Mouse (Mus musculus) lung, postnatal 0 days (tissue): ENCODE results near the gene Ccdc125. TPM values are rescaled to one million over a fixed set of nuclear protein-coding genes. Genes with fewer than 3 reads are reported as not detected.

Experiments used
- ATAC-seq: fragments of 200-750 bp; cut with Nextera tagmentation; 2 replicates; pipeline ENCODE4 v1.8.0; 2017; ENCODE audit warnings: moderate library complexity
- DNase-seq: peaks from one replicate; pipeline ENCODE4 v3.0.0-alpha.2; 2016; ENCODE audit warnings: low spot score
- H3K27ac ChIP-seq: fragments of 300-500 bp; sonication (generic); 2 replicates; pipeline ENCODE4 v1.5.1; 2014; ENCODE audit warnings: antibody characterized with exemption, mild to moderate bottlenecking, low read length, mixed read lengths
- H3K27me3 ChIP-seq: fragments of 300-500 bp; sonication (generic); replicated peaks from 2 replicates; pipeline ENCODE4 v1.6.1; 2014; ENCODE audit warnings: low read length, mixed read lengths; ENCODE audit not compliant: insufficient read depth
- H3K36me3 ChIP-seq: fragments of 300-500 bp; sonication (generic); 2 replicates; pipeline ENCODE4 v1.6.1; 2014; ENCODE audit warnings: low read length, mixed read lengths; ENCODE audit not compliant: insufficient read depth
- H3K4me1 ChIP-seq: fragments of 300-500 bp; sonication (generic); 2 replicates; pipeline ENCODE4 v1.6.1; 2014; ENCODE audit warnings: antibody characterized with exemption, low read depth, low read length, mixed read lengths; ENCODE audit not compliant: insufficient read depth
- H3K4me2 ChIP-seq: fragments of 300-500 bp; sonication (generic); replicated peaks from 2 replicates; pipeline ENCODE4 v1.6.1; 2014; ENCODE audit warnings: low read depth, mild to moderate bottlenecking, low read length, moderate library complexity, mixed read lengths
- H3K4me3 ChIP-seq: fragments of 300-500 bp; sonication (generic); 2 replicates; pipeline ENCODE4 v1.5.1; 2014; ENCODE audit warnings: low read depth, low read length
- H3K9ac ChIP-seq: fragments of 300-500 bp; sonication (generic); replicated peaks from 2 replicates; pipeline ENCODE4 v1.6.1; 2014; ENCODE audit warnings: low read depth, mild to moderate bottlenecking
- H3K9me3 ChIP-seq: fragments of 300-500 bp; sonication (generic); 2 replicates; pipeline ENCODE4 v1.6.1; 2016; ENCODE audit warnings: low read length, mixed read lengths
- CTCF ChIP-seq: IDR thresholded peaks from 2 replicates; pipeline ENCODE4 v1.5.1; 2016; ENCODE audit warnings: antibody characterized with exemption, mild to moderate bottlenecking
- EP300 ChIP-seq: IDR thresholded peaks from 2 replicates; pipeline ENCODE4 v1.6.1; 2016; ENCODE audit warnings: antibody characterized with exemption, mild to moderate bottlenecking, control low read depth
- WGBS: fragments of 180-500 bp; shearing (Covaris S2); extraction: QIAGEN DNeasy Blood & Tissue Kit; methylation state at CpG from one replicate; pipeline ENCODE4 v1.1.7; 2014; 5-methylcytosine and 5-hydroxymethylcytosine counted together
- polyA plus RNA-seq: library from polyadenylated mRNA; unstranded; fragments of >200 nt; fragmentation: Nextera tagmentation; extraction: Ambion mirVana; gene quantifications from 2 replicates; pipeline ENCODE4 v1.2.1, GENCODE M21; 2015

Ccdc125 gene
- 7.1 and 7.9 TPM in 2 replicates for polyA plus RNA-seq

DNA sequence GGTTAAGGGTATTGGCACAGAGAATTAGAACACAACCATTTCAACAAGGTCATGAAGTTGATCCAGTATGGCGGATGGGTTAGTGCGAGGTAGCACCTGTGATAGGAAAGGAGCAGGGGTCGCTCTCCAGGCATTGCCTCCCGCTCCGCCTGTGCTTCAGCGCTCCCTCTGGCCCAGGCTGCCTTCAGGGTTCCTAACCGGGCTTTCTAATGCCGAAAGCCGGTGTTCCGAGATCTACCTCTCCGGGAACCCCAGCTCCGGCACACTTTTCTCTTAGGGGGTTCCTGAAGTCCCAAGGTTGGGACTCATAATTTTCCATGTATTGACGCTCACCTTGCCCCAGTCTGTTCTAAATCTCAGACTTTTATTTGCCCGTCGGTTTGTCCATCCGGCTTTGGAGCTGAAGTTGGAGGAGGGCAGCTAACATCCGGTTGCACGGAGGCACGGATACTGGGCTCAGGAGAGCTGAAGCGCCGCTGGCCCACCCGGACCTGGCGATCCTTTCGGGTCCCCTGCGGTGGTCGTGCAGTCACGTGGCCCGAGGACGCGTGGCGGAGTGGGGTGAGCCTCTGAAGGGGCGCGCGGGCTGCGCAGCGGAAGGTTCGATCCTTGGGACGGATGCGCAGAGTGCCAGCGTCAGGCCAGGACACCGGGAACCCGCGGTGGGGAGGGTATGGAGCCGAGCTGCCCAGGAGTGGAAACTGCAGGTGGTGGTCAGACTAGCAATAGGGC, at the start of gene Ccdc125:
Gene Ccdc125, plus strand, starts transcription at position 427 of the 732 bp plus-strand sequence.
- peak within 1 kb of the TSS; percentile 81 for H3K27ac ChIP-seq
- peak within 1 kb of the TSS; percentile 69 for H3K4me3 ChIP-seq
- peak; percentile 50 for DNase-seq
- peak; percentile 71 for ATAC-seq
- H3K4me2 ChIP-seq = peak within 1 kb of the TSS; percentile 71
- H3K9me3 ChIP-seq = no peaks in the 10 kb centered on the region
- no peaks in the 10 kb centered on the region for H3K36me3 ChIP-seq
- H3K4me1 ChIP-seq = peaks cover 5% of the 10 kb centered on the region; the same call in 1 of the 2 replicates
- under 1% methylated on average over 44 of the region's 44 CpGs for WGBS
- TF ChIP-seq EP300 (no peak), CTCF (0 out of 2 replicates have a peak, but pooled peaks have one; percentile 10)
- H3K9ac ChIP-seq = peak within 1 kb of the TSS; percentile 54
- H3K27me3 ChIP-seq = no peaks in the 10 kb centered on the region

DNA sequence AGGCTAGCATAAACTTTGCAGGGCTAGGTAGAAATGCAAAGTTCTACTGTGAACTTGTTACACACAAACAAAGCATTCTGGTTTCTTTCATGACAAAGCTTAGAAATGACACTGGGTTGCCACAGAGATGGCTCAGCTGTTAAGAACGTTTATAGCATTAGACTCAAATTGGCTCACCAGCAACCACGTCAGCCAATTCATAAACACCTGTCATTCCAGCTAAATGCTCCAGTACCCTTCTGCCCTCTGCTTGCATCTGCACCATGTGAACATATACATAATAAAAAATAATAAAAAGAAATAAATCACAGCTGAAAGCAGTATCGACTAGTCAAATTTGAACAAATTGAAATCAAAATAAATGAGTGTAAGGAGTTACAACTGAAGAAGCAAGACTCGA, 47.3 kb upstream of the Ccdc125 start:
- H3K9me3 ChIP-seq = no peaks in the 10 kb centered on the region
- H3K4me3 ChIP-seq = no peak overlapping the region
- DNase-seq (no peak), ATAC-seq (no peak)
- no peak overlapping the region for H3K27ac ChIP-seq
- TF ChIP-seq CTCF (no peak), EP300 (no peak)
- no peak overlapping the region for H3K4me2 ChIP-seq
- H3K27me3 ChIP-seq = no peaks in the 10 kb centered on the region
- H3K9ac ChIP-seq = no peak overlapping the region
- peaks cover 14% of the 10 kb centered on the region for H3K36me3 ChIP-seq
- no peaks in the 10 kb centered on the region for H3K4me1 ChIP-seq
- 71% methylated on average over 4 of the region's 4 CpGs for WGBS

DNA sequence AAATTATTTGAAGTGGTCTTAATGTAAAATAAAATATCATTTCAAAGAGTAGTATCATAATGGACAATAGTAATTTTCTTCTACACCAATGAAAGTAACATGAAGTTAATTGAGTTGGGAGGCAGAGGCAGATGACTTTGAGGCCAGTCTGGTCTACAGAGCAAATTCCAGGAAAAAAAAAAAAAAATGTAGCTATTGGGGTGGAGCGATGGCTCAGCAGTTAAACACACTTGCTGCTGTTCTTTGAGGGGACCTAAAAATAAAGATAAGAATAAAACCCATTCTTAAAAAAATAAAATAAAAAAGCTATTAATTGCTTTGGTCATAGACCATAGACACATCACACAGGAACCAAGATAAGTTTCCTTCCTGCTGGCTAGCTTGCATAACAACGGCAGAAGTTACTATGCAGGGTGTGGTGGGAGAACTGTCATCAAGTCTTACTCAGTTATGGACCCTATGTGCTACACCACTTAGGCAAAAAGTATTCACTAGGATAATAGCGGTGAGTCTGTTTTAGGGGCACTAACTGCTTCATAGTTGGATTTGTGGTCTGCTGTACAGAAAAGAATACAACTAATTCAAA, 35.3 kb upstream of the Ccdc125 start:
- Histone ChIP-seq H3K9ac (no peak overlapping the region), H3K27ac (no peak overlapping the region), H3K4me3 (no peak overlapping the region), H3K27me3 (no peaks in the 10 kb centered on the region), H3K4me1 (no peaks in the 10 kb centered on the region), H3K36me3 (peaks cover 17% of the 10 kb centered on the region; the same call in 1 of the 2 replicates), H3K4me2 (no peak overlapping the region), H3K9me3 (no peaks in the 10 kb centered on the region)
- DNase-seq (no peak), ATAC-seq (no peak)
- WGBS = 83% methylated on average over 3 of the region's 3 CpGs
- TF ChIP-seq EP300 (no peak), CTCF (no peak)

DNA sequence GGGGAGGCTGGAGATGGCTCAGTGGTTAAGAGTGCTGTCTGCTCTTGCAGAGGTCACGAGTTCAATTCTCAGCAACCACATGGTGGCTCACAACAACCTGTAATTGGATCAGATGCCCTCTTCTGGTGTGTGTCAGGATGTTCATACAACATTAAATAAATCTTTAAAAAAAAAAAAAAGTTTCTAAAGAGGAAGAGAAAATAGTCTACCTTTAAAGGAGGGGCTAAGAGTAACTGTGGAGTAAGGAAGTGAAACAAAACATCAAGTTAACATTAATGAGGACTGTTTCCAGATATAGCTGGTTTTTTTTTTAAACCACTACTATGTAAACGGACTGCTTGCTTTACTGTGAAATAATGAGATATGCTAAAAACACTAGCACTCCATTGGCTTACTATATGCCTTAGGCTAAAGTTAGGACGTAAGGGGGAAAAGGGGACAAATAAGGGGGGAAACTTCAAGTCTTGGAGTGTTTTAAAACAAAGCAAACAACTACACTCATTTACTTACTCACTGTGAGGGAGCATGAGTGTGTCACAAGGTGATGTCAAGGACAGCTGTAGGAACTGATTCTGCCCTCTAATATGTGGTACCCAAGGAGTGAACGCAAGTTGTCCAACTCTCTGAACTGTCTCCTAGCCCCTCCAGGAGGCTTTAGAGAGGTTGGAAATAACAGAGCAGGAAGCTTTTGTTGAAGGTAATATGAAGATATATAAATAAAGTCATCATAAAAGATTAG, 26.9 kb upstream of the Ccdc125 start:
- Histone ChIP-seq H3K9me3 (no peaks in the 10 kb centered on the region), H3K36me3 (peaks cover 13% of the 10 kb centered on the region), H3K4me3 (no peak overlapping the region), H3K4me2 (no peak overlapping the region), H3K9ac (no peak overlapping the region), H3K27me3 (no peaks in the 10 kb centered on the region), H3K27ac (no peak overlapping the region), H3K4me1 (no peaks in the 10 kb centered on the region)
- DNase-seq (no peak), ATAC-seq (no peak)
- no peak for TF ChIP-seq CTCF
- TF ChIP-seq EP300 = no peak
- WGBS = 87% methylated on average over 4 of the region's 4 CpGs

DNA sequence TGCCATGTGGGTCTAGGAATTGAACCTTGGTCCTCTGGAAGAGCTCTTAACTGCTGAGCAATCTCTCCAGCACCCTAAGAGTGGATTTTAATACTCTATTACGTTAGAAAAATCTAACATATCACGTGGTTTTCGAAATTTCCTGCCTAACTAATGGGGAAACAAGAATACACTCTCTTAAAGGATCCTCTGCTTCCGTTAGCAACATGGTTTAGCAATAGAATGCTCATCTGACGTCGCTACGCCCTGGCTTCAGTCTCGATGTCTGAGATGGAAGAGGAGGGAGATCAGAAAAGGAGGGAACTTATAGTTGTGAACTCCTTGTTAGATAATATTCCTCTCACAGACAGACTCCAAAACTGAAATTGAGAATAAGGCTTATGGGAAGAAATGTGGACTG, 21.3 kb upstream of the Ccdc125 start:
- Histone ChIP-seq H3K4me1 (peaks cover 6% of the 10 kb centered on the region; the same call in 1 of the 2 replicates), H3K36me3 (peaks cover 7% of the 10 kb centered on the region; the same call in 1 of the 2 replicates), H3K9me3 (no peaks in the 10 kb centered on the region), H3K27me3 (no peaks in the 10 kb centered on the region), H3K4me2 (no peak overlapping the region), H3K4me3 (no peak overlapping the region), H3K9ac (no peak overlapping the region), H3K27ac (no peak overlapping the region)
- ATAC-seq = no peak
- 90% methylated on average over 8 of the region's 8 CpGs for WGBS
- TF ChIP-seq EP300 (no peak), CTCF (no peak)
- DNase-seq = no peak
